Mouse (Mus musculus) ES-E14 (cell line): ENCODE results near the gene Arl8b.

Experiments
- CHD2 ChIP-seq: IDR thresholded peaks from 2 replicates; pipeline ENCODE4 v1.6.1; 2014; ENCODE audit warnings: mild to moderate bottlenecking, low read depth, low read length, inconsistent platforms
- HCFC1 ChIP-seq: IDR thresholded peaks from 2 replicates; pipeline ENCODE4 v1.6.1; 2012; ENCODE audit warnings: low read length, inconsistent platforms, borderline replicate concordance; ENCODE audit not compliant: insufficient read depth
- MAFK ChIP-seq: IDR thresholded peaks from 2 replicates; pipeline ENCODE4 v1.6.1; 2014; ENCODE audit warnings: mild to moderate bottlenecking, low read depth, low read length, inconsistent platforms; ENCODE audit not compliant: insufficient read depth
- ZC3H11A ChIP-seq: IDR thresholded peaks from 2 replicates; pipeline ENCODE4 v1.6.1; 2012; ENCODE audit warnings: low read depth, mild to moderate bottlenecking, inconsistent platforms, low read length, borderline replicate concordance
- ZNF384 ChIP-seq: IDR thresholded peaks from 2 replicates; pipeline ENCODE4 v1.6.1; 2012; ENCODE audit warnings: low read depth, low read length, inconsistent platforms

DNA sequence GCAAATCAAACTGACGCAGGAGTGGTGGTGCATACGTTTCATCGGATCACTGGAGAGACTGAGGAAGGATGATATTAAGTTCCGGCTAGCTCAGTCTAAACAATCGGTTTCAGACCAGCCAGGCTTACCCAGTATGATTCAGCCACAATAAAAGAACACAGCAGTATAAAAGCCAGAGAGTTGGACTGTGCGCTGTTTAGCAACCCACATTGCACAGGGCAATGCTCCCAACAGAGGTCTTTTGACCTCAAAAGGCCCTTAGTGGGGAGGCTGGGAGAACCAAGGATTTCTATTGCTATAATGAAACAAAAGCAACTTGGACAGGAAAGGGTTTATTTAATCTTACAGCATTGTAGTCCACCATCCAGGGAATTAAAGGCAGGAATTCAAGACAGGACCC, 9.4 kb upstream of the Arl8b start:
- TF ChIP-seq HCFC1 = no peak
- no peak for TF ChIP-seq ZNF384
- no peak for TF ChIP-seq MAFK
- TF ChIP-seq CHD2 = no peak
- TF ChIP-seq ZC3H11A = no peak
